In the genomic region with DNA sequence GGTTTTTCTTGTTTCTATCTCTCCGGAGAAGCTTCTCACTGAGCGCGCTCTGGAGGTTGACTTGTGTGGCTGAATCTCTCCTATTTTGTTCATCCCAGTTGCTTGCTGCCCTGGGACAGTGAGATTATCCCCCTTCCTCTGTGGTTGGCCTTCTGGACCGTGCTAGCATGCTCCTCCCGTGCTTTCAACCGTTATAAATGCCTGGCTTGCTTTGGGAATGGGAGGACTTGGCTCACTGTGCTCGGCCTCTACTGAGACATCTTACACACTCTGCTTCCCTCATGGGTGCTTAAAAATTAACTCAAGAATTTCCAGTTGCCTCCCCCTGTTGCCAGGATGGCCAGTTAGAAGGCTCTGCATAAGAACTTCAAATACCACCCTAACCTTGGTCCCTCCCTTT, we compare ENCODE assay signal across 13 mouse cellular contexts. TPM values are rescaled to one million over a fixed set of nuclear protein-coding genes. Genes with fewer than 3 reads are reported as not detected.
DNase-seq lines count a peak whose midpoint lies in the region; ATAC-seq and TF ChIP-seq lines count a peak whose summit lies in the region.
"Had no signal": no experiment of that assay in that cellular context is flagged by ENCODE, and none has a peak within 500 bp of the region (broad histone marks: within the 10 kb centered on the region; RNA-seq: fewer than 3 reads in every experiment).

No protein-coding gene starts in this region.

- intact Hi-C loops in gastrocnemius, postnatal 14 days (cut with DNase I; ENCODE audit: low total_unique reads) = no loop called here

- no peaks in the 10 kb centered on the region; the same call in 1 of the 2 replicates for H3K27me3 ChIP-seq in forebrain, embryonic 12.5 days
- peaks cover 19% of the 10 kb centered on the region for H3K27me3 ChIP-seq in forebrain, embryonic 10.5 days (ENCODE audit: poor library complexity, severe bottlenecking)
- 0 out of 2 replicates have a peak, but pooled peaks cover 3% of the 10 kb centered on the region for H3K27me3 ChIP-seq in neural tube, embryonic 12.5 days (replicated peaks)
- peaks cover 12% of the 10 kb centered on the region for H3K27me3 ChIP-seq in midbrain, embryonic 12.5 days
- peaks cover 12% of the 10 kb centered on the region; the same call in 1 of the 2 replicates for H3K27me3 ChIP-seq in lung, postnatal 0 days (replicated peaks; ENCODE audit: insufficient read depth, low read length)

- no peaks in the 10 kb centered on the region for H3K9me3 ChIP-seq in forebrain, embryonic 12.5 days
- no peaks in the 10 kb centered on the region for H3K9me3 ChIP-seq in forebrain, embryonic 10.5 days
- H3K9me3 ChIP-seq in neural tube, embryonic 12.5 days = no peaks in the 10 kb centered on the region
- H3K9me3 ChIP-seq in midbrain, embryonic 12.5 days = no peaks in the 10 kb centered on the region
- H3K9me3 ChIP-seq in lung, postnatal 0 days (ENCODE audit: low read length) = no peaks in the 10 kb centered on the region
- H3K9me3 ChIP-seq: embryonic facial prominence, embryonic 12.5 days; liver, embryonic 15.5 days had no signal

- peaks cover 74% of the 10 kb centered on the region for H3K4me1 ChIP-seq in forebrain, embryonic 12.5 days
- peaks cover 71% of the 10 kb centered on the region for H3K4me1 ChIP-seq in forebrain, embryonic 10.5 days
- H3K4me1 ChIP-seq in neural tube, embryonic 12.5 days = peaks cover 52% of the 10 kb centered on the region
- H3K4me1 ChIP-seq in midbrain, embryonic 12.5 days = peaks cover 73% of the 10 kb centered on the region
- no peaks in the 10 kb centered on the region for H3K4me1 ChIP-seq in lung, postnatal 0 days (ENCODE audit: insufficient read depth, low read depth, low read length)
- H3K4me1 ChIP-seq: embryonic facial prominence, embryonic 12.5 days had no signal

- no peak overlapping the region for H3K9ac ChIP-seq in forebrain, embryonic 12.5 days
- H3K9ac ChIP-seq in neural tube, embryonic 12.5 days = no peak overlapping the region
- no peak overlapping the region for H3K9ac ChIP-seq in midbrain, embryonic 12.5 days (replicated peaks)
- no peak overlapping the region for H3K9ac ChIP-seq in lung, postnatal 0 days (replicated peaks; ENCODE audit: low read depth)
- H3K9ac ChIP-seq: embryonic facial prominence, embryonic 12.5 days; liver, embryonic 15.5 days had no signal

- H3K27ac ChIP-seq in forebrain, embryonic 12.5 days = no peak overlapping the region
- no peak overlapping the region for H3K27ac ChIP-seq in forebrain, embryonic 10.5 days
- H3K27ac ChIP-seq in neural tube, embryonic 12.5 days = no peak overlapping the region
- no peak overlapping the region for H3K27ac ChIP-seq in midbrain, embryonic 12.5 days (replicated peaks)
- no peak overlapping the region for H3K27ac ChIP-seq in lung, postnatal 0 days (ENCODE audit: low read length)
- H3K27ac ChIP-seq: embryonic facial prominence, embryonic 12.5 days; liver, embryonic 15.5 days had no signal

- TF ChIP-seq EP300 in lung, postnatal 0 days (IDR thresholded peaks at IDR 0.05) = no peak

- whole genome bisulfite sequencing in forebrain, embryonic 12.5 days = 87% methylated on average over 7 of the region's 7 CpGs
- 87% methylated on average over 7 of the region's 7 CpGs for WGBS in forebrain, embryonic 10.5 days
- WGBS in neural tube, embryonic 12.5 days = 80% methylated on average over 7 of the region's 7 CpGs
- 81% methylated on average over 7 of the region's 7 CpGs for WGBS in midbrain, embryonic 12.5 days
- 76% methylated on average over 7 of the region's 7 CpGs for WGBS in lung, postnatal 0 days

- DNase-seq in forebrain, embryonic 10.5 days (ENCODE audit: extremely low spot score, low spot score) = no peak
- no peak for DNase-seq in neural tube, embryonic 10.5 days (ENCODE audit: extremely low spot score, low spot score)
- no peak for DNase-seq in gastrocnemius, postnatal 14 days
- no peak for DNase-seq in lung, postnatal 0 days (ENCODE audit: low spot score)
- no peak for DNase-seq in spleen, adult 18-20 months
- DNase-seq: adrenal gland, postnatal 10 days; heart, postnatal 10 days; kidney, adult 18-20 months had no signal

- no peak overlapping the region for H3K4me3 ChIP-seq in forebrain, embryonic 12.5 days (replicated peaks)
- H3K4me3 ChIP-seq in forebrain, embryonic 10.5 days = no peak overlapping the region
- H3K4me3 ChIP-seq in neural tube, embryonic 12.5 days = no peak overlapping the region
- no peak overlapping the region for H3K4me3 ChIP-seq in midbrain, embryonic 12.5 days
- H3K4me3 ChIP-seq in lung, postnatal 0 days (ENCODE audit: low read depth, low read length) = no peak overlapping the region
- H3K4me3 ChIP-seq: embryonic facial prominence, embryonic 12.5 days; liver, embryonic 15.5 days had no signal

- H3K36me3 ChIP-seq in forebrain, embryonic 12.5 days (replicated peaks) = peaks cover 16% of the 10 kb centered on the region
- H3K36me3 ChIP-seq in forebrain, embryonic 10.5 days (replicated peaks) = peaks cover 16% of the 10 kb centered on the region
- no peaks in the 10 kb centered on the region for H3K36me3 ChIP-seq in neural tube, embryonic 12.5 days
- H3K36me3 ChIP-seq in midbrain, embryonic 12.5 days = 0 out of 2 replicates have a peak, but pooled peaks cover 4% of the 10 kb centered on the region
- no peaks in the 10 kb centered on the region for H3K36me3 ChIP-seq in lung, postnatal 0 days (ENCODE audit: insufficient read depth, low read length)
- H3K36me3 ChIP-seq: embryonic facial prominence, embryonic 12.5 days; liver, embryonic 15.5 days had no signal

- no peak for TF ChIP-seq CTCF in lung, postnatal 0 days (IDR thresholded peaks at IDR 0.05)

- no peak for ATAC-seq in forebrain, embryonic 12.5 days (ENCODE audit: low FRiP score)
- ATAC-seq in neural tube, embryonic 12.5 days (ENCODE audit: low FRiP score, low read depth) = no peak
- no peak for ATAC-seq in midbrain, embryonic 12.5 days (ENCODE audit: low FRiP score, low read depth)
- no peak for ATAC-seq in lung, postnatal 0 days

- H3K4me2 ChIP-seq in forebrain, embryonic 12.5 days = peak overlapping the region; percentile 81
- peak overlapping the region; percentile 28 for H3K4me2 ChIP-seq in neural tube, embryonic 12.5 days (replicated peaks)
- peak overlapping the region; percentile 34 for H3K4me2 ChIP-seq in midbrain, embryonic 12.5 days (replicated peaks)
- no peak overlapping the region for H3K4me2 ChIP-seq in lung, postnatal 0 days (replicated peaks; ENCODE audit: low read depth, low read length)
- H3K4me2 ChIP-seq: embryonic facial prominence, embryonic 12.5 days; liver, embryonic 15.5 days had no signal

RNA-seq across cellular contexts. Expression of a gene that starts 10.8 kb away (rescaled TPM):
- polyA plus RNA-seq in forebrain, embryonic 12.5 days (2016; fragmentation: Nextera tagmentation; extraction: Ambion mirVana) = 37.5 and 38.6 TPM in 2 replicates
- polyA plus RNA-seq in forebrain, embryonic 10.5 days (2016; fragmentation: Nextera tagmentation; extraction: Ambion mirVana) = 7.7 and 9.6 TPM in 2 replicates
- 31.1 and 34.7 TPM in 2 replicates for polyA plus RNA-seq in neural tube, embryonic 12.5 days (2016; fragmentation: Nextera tagmentation; extraction: Ambion mirVana)
- polyA plus RNA-seq in midbrain, embryonic 12.5 days (2016; fragmentation: Nextera tagmentation; extraction: Ambion mirVana) = 31.0 and 44.7 TPM in 2 replicates
- total RNA-seq in gastrocnemius, postnatal 14 days (2021) = under 1 TPM; 0.11 to 0.16 TPM
- polyA plus RNA-seq in lung, postnatal 0 days (2015; fragmentation: Nextera tagmentation; extraction: Ambion mirVana) = 0.17 and 0.26 TPM in 2 replicates
